Mouse (Mus musculus): ENCODE data around the gene Dnah14.

GRCm38 (mm10) chr1:181842781-181843180 is 266.4 kb downstream of the Dnah14 start, which contains the start of gene Lbr:
- TF ChIP-seq EP300 (IDR thresholded peaks at IDR 0.05; ENCODE audit: low read depth) (no peak), CTCF (IDR thresholded peaks at IDR 0.05; ENCODE audit: low read depth) (no peak)

Measured in heart, postnatal 0 days (tissue).